In the genomic region with DNA sequence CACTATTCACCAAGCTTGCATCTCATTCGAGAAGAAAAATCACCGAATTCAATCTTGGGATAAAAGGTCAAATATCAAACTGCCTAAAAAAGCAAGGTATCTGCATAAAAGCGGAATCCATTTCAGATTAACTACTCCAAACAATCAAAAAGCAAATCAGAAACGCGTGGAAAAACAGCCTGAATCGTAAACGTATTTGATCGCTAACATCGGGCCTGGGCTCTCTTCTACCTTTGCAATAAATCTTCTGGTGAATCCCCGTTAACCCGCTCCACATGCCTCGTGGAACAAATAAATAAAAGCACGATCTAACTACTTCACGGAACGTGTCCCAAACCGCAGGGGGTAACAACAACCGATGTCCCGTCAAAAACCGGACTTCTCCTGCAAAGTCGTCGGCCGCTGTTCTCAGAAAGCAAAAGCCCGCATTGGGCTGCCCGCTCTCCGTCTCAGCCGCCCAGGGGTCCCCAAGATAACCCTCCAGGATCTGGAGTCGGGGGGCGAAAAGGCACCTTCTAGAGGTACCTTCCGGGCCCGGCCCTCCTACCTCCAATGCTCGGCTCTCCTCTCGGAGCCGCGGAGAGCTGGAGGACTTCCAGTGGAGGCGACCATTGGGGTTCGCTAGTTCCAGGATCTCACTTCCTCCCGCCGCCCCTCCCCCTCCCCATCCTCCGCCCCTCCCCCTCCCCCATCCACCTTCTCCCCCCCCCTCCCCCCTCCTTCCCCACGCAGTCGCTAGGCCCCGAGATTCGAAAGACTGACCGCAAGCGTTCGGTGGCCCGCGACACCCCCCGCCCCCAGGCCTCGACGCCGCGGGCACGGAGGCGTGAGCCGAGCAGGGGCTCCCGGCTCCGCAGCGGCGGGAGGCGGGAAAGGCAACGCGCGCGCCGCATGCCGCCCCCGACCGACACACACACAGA, we compare ENCODE assay signal across 8 mouse cellular contexts. TPM values are rescaled to one million over a fixed set of nuclear protein-coding genes. Genes with fewer than 3 reads are reported as not detected.
DNase-seq lines count a peak whose midpoint lies in the region; ATAC-seq and TF ChIP-seq lines count a peak whose summit lies in the region.

No protein-coding gene starts in this region.

- peak overlapping the region; percentile 95 to 98 for H3K4me3 ChIP-seq in MEL (ENCODE audit: control insufficient read depth in 1 of 2, insufficient read depth in 1 of 2, low read depth in 2 of 2, low read length in 2 of 2)
- H3K4me3 ChIP-seq in brown adipose tissue, adult 24 weeks (ENCODE audit: insufficient read depth, low read depth, low read length), result peak overlapping the region; percentile 71
- peak overlapping the region; percentile 60 for H3K4me3 ChIP-seq in forebrain, embryonic 14.5 days (ENCODE audit: low read depth, low read length)
- peak overlapping the region; percentile 63 for H3K4me3 ChIP-seq in hindbrain, embryonic 11.5 days (ENCODE audit: low read depth, low read length)

- peak; percentile 74 for ATAC-seq in forebrain, embryonic 14.5 days
- peak; percentile 77 for ATAC-seq in hindbrain, embryonic 11.5 days (ENCODE audit: low FRiP score)

- H3K27me3 ChIP-seq in MEL (ENCODE audit: control insufficient read depth in 1 of 2, insufficient read depth in 2 of 2, low read length in 2 of 2), result no peaks in the 10 kb centered on the region
- no peaks in the 10 kb centered on the region for H3K27me3 ChIP-seq in forebrain, embryonic 14.5 days (replicated peaks; ENCODE audit: control insufficient read depth, insufficient read depth, low read length)
- H3K27me3 ChIP-seq in hindbrain, embryonic 11.5 days (ENCODE audit: control insufficient read depth, insufficient read depth, low read length), result no peaks in the 10 kb centered on the region

- TF ChIP-seq CTCF in MEL (IDR thresholded peaks at IDR 0.05 in 2 of 3, conservative IDR thresholded peaks at IDR 0.05 in 1 of 3; ENCODE audit: control insufficient read depth in 1 of 3, insufficient read depth in 1 of 3, low read depth in 2 of 3, low read length in 3 of 3, poor library complexity in 1 of 3, severe bottlenecking in 1 of 3), result no peak

- H3K9me3 ChIP-seq in MEL (replicated peaks; ENCODE audit: insufficient read depth, low read length), result no peaks in the 10 kb centered on the region
- H3K9me3 ChIP-seq in forebrain, embryonic 14.5 days (replicated peaks; ENCODE audit: control insufficient read depth, low read length), result no peaks in the 10 kb centered on the region
- no peaks in the 10 kb centered on the region for H3K9me3 ChIP-seq in hindbrain, embryonic 11.5 days (ENCODE audit: control insufficient read depth, low read length)

- no peak for TF ChIP-seq EP300 in MEL (IDR thresholded peaks at IDR 0.05; ENCODE audit: low read depth in 1 of 2, low read length in 2 of 2)

- DNase-seq in MEL (ENCODE audit: low read depth, low spot score), result peak; percentile 51
- DNase-seq in forebrain, embryonic 14.5 days (ENCODE audit: low spot score), result peak; percentile 56
- peak; percentile 53 for DNase-seq in hindbrain, embryonic 11.5 days (ENCODE audit: low spot score)
- DNase-seq in layer of hippocampus, postnatal 25 days (ENCODE audit: extremely low spot score in 1 of 2, low spot score in 1 of 2), result peak; percentile 11 to 16
- peak; percentile 38 to 57 for DNase-seq in lung, postnatal 4 days
- peak; percentile 27 for DNase-seq in right cerebral cortex, postnatal 14 days
- no peak for DNase-seq in c-Kit-positive CD71-positive TER-119-positive erythroid progenitor cells, embryonic 14.5 days (ENCODE audit: low spot score)

- peak overlapping the region; percentile 94 for H3K27ac ChIP-seq in MEL (ENCODE audit: control insufficient read depth, low read depth, low read length)
- H3K27ac ChIP-seq in brown adipose tissue, adult 24 weeks (replicated peaks; ENCODE audit: low read depth, low read length), result peak overlapping the region; percentile 86
- peak overlapping the region; percentile 94 for H3K27ac ChIP-seq in forebrain, embryonic 14.5 days (ENCODE audit: low read depth, low read length)
- H3K27ac ChIP-seq in hindbrain, embryonic 11.5 days (ENCODE audit: low read depth, low read length), result peak overlapping the region; percentile 90

- no peak for TF ChIP-seq RAD21 in MEL (IDR thresholded peaks at IDR 0.05; ENCODE audit: low read depth, low read length)

- 32% methylated on average over 38 of the region's 69 CpGs for WGBS in forebrain, embryonic 14.5 days
- WGBS in hindbrain, embryonic 11.5 days, result 17% methylated on average over 43 of the region's 69 CpGs

- H3K9ac ChIP-seq in MEL (ENCODE audit: control insufficient read depth, low read depth, low read length, poor library complexity, severe bottlenecking), result peak overlapping the region; percentile 96
- peak overlapping the region; percentile 89 for H3K9ac ChIP-seq in forebrain, embryonic 14.5 days (ENCODE audit: low read length)
- H3K9ac ChIP-seq in hindbrain, embryonic 11.5 days (ENCODE audit: low read depth, low read length), result peak overlapping the region; percentile 91

- H3K79me2 ChIP-seq in MEL (ENCODE audit: control insufficient read depth, insufficient read depth, low read length, poor library complexity), result peaks cover 48% of the 10 kb centered on the region

- peak overlapping the region; percentile 52 for H3K4me2 ChIP-seq in forebrain, embryonic 14.5 days (ENCODE audit: low read length)
- peak overlapping the region; percentile 36 for H3K4me2 ChIP-seq in hindbrain, embryonic 11.5 days (replicated peaks; ENCODE audit: low read depth, low read length)

- H3K36me3 ChIP-seq in MEL (ENCODE audit: control insufficient read depth in 1 of 2, insufficient read depth in 2 of 2, low read length in 2 of 2), result peaks cover 2 to 17% of the 10 kb centered on the region in 2 experiments; a peak in 3 of 4 replicates
- no peaks in the 10 kb centered on the region for H3K36me3 ChIP-seq in forebrain, embryonic 14.5 days (ENCODE audit: control insufficient read depth, insufficient read depth, low read length)
- no peaks in the 10 kb centered on the region for H3K36me3 ChIP-seq in hindbrain, embryonic 11.5 days (ENCODE audit: control insufficient read depth, insufficient read depth, low read length)

- H3K4me1 ChIP-seq in MEL (ENCODE audit: control insufficient read depth in 1 of 2, insufficient read depth in 2 of 2, low read length in 2 of 2), result peaks cover 3 to 9% of the 10 kb centered on the region in 2 experiments
- H3K4me1 ChIP-seq in brown adipose tissue, adult 24 weeks (ENCODE audit: control insufficient read depth, insufficient read depth, insufficient read length, low read length), result peaks cover 7% of the 10 kb centered on the region
- no peaks in the 10 kb centered on the region for H3K4me1 ChIP-seq in forebrain, embryonic 14.5 days (ENCODE audit: control insufficient read depth, insufficient read depth, low read length)
- no peaks in the 10 kb centered on the region for H3K4me1 ChIP-seq in hindbrain, embryonic 11.5 days (replicated peaks; ENCODE audit: control insufficient read depth, insufficient read depth, low read length)

- no peak for TF ChIP-seq POLR2A in MEL (IDR thresholded peaks at IDR 0.05; ENCODE audit: control insufficient read depth in 1 of 2, insufficient read depth in 1 of 2, low read depth in 1 of 2, low read length in 2 of 2, poor library complexity in 1 of 2)

TF ChIP-seq in MEL, 35 proteins besides CTCF, POLR2A, EP300 and RAD21:
- TF ChIP-seq MXI1 (IDR thresholded peaks at IDR 0.05; ENCODE audit: low read depth, low read length) (0 out of 2 replicates have a peak, but pooled peaks have one; percentile 43), ZC3H11A (IDR thresholded peaks at IDR 0.05; ENCODE audit: low read depth, low read length) (no peak)
TF ChIP-seq in MEL: peak in this region for 1.

RNA-seq across cellular contexts. Expression of a gene that starts 1.0 kb away (rescaled TPM):
- 45.8 and 46.9 TPM in 2 replicates for total RNA-seq in MEL (2012; rRNA removed)
- polyA plus RNA-seq in MEL (2012; ENCODE audit: insufficient read depth in 1 of 2, insufficient read length in 2 of 2, low read depth in 1 of 2, low replicate concordance in 2 of 2, missing spikeins in 1 of 2), result 100 to 1,000 TPM in 1 of 2 experiments, 10 to 100 TPM in 1; 44.4 to 379 TPM
- polyA plus RNA-seq in brown adipose tissue, adult 24 weeks (2012; ENCODE audit: insufficient read depth, insufficient read length, missing spikeins), result 37.4 and 43.6 TPM in 2 replicates
- 154 and 228 TPM in 2 replicates for polyA plus RNA-seq in forebrain, embryonic 14.5 days (2014; fragmentation: Nextera tagmentation; extraction: Ambion mirVana)
- polyA plus RNA-seq in hindbrain, embryonic 11.5 days (2014; fragmentation: Nextera tagmentation; extraction: Ambion mirVana), result 193 and 234 TPM in 2 replicates
- 100 to 1,000 TPM; 147 to 187 TPM for total RNA-seq in layer of hippocampus, postnatal 25 days (2021)
